Mouse (Mus musculus): ENCODE measurements around the gene Ssrp1. TPM values are rescaled to one million over a fixed set of nuclear protein-coding genes. Genes with fewer than 3 reads are reported as not detected.
A peak's percentile ranks its signal among the peaks of the same experiment; 100 is the strongest.

The Ssrp1 gene
- total and polyA plus RNA-seq, 2 experiments from 2014 or later: 144 to 155 TPM

DNA sequence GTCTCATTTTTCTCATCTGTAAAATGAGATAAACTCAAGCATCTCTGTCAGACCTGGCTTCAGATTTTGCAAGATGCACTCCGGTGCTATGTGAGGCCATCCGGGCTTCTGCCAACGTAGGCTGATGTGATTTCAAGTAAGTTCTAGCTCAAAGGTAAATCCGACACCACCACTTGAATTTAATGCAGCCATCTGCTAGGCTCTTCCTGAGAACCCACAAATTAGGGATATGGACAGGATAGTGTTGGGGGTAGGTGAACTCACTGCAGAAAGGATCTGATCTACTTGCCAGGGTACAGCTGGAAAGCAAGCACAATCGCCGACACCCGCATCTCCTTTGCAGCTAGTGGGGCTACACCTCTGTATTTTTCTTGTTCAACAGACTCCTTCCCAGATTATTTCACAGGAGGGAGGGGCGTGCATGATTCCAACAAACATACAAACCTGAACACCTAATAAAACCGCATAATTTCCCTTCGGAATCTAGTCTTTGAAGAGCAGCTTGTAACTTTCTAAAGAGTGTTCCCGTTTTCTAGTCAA lies 457 bp upstream of the Ssrp1 start:
- no peaks in the 10 kb centered on the region for H3K27me3 ChIP-seq (ENCODE audit: insufficient read depth, low read length)
- ATAC-seq (peak; percentile 28), DNase-seq (no peak)
- H3K4me1 ChIP-seq (ENCODE audit: insufficient read depth): peaks cover 16% of the 10 kb centered on the region
- H3K36me3 ChIP-seq (ENCODE audit: insufficient read depth): peaks cover 23% of the 10 kb centered on the region
- H3K27ac ChIP-seq (ENCODE audit: low read depth, low read length): peak overlapping the region; percentile 82; the same call in 1 of the 2 replicates
- H3K4me3 ChIP-seq (ENCODE audit: low read depth, low read length): peak overlapping the region; percentile 88
- TF ChIP-seq CTCF (IDR thresholded peaks at IDR 0.05; ENCODE audit: low read depth): no peak
- H3K9me3 ChIP-seq (ENCODE audit: low read length): no peaks in the 10 kb centered on the region
- 9% methylated on average over 11 of the region's 11 CpGs for WGBS
- H3K9ac ChIP-seq: peak overlapping the region; percentile 94
- peak overlapping the region; percentile 84 for H3K4me2 ChIP-seq (ENCODE audit: low read depth)

DNA sequence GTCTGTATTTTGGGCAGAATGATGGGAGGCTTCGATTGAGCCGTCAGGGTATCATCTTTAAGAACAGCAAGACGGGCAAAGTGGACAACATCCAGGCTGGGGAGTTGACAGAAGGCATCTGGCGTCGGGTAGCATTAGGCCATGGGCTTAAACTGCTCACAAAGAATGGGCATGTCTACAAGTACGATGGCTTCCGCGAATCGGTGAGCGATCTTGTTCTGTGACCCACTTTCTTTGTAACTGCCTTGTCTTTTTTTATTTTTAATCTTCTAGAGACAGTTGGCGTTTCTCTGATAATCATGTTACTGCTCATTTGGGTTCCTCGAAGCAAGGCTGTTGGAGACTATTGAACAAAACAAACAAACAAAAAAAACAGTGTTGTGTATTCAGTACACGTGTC lies 1.3 kb downstream of the Ssrp1 start:
- no peaks in the 10 kb centered on the region for H3K9me3 ChIP-seq (ENCODE audit: low read length)
- peaks cover 16% of the 10 kb centered on the region for H3K4me1 ChIP-seq (ENCODE audit: insufficient read depth)
- 71% methylated on average over 13 of the region's 13 CpGs for WGBS
- no peak for TF ChIP-seq CTCF (IDR thresholded peaks at IDR 0.05; ENCODE audit: low read depth)
- peak overlapping the region; percentile 84 for H3K4me2 ChIP-seq (ENCODE audit: low read depth)
- H3K36me3 ChIP-seq (ENCODE audit: insufficient read depth): peaks cover 41% of the 10 kb centered on the region
- peak overlapping the region; percentile 88 for H3K4me3 ChIP-seq (ENCODE audit: low read depth, low read length)
- H3K27ac ChIP-seq (ENCODE audit: low read depth, low read length): no peak overlapping the region
- H3K27me3 ChIP-seq (ENCODE audit: insufficient read depth, low read length): no peaks in the 10 kb centered on the region
- H3K9ac ChIP-seq: peak overlapping the region; percentile 94; the same call in 1 of the 2 replicates
- DNase-seq: no peak
- ATAC-seq: no peak

DNA sequence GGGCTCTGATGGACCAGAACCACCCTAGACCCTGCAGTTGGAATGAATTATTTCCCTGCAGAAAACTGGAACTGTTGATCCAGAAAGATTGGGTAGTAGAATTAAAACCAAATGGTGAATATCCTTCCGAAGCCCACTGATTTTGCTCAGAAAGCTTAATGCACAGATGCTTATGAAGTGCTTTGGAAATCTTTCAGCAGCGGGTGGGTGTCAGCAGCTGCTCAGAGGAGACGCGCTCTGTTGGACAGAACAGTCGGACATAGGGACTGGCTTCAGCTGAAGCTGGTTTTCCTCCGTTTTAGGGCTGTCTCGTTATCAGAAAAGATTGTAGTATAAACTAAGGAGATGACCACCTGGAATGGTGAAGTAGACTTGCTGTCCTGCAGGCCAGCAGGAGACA lies 6.6 kb downstream of the Ssrp1 start:
- no peak overlapping the region for H3K27ac ChIP-seq (ENCODE audit: low read depth, low read length)
- no peak for TF ChIP-seq CTCF (IDR thresholded peaks at IDR 0.05; ENCODE audit: low read depth)
- peaks cover 76% of the 10 kb centered on the region for H3K36me3 ChIP-seq (ENCODE audit: insufficient read depth)
- no peaks in the 10 kb centered on the region for H3K9me3 ChIP-seq (ENCODE audit: low read length)
- no peak overlapping the region for H3K9ac ChIP-seq
- DNase-seq (no peak), ATAC-seq (no peak)
- WGBS: 93% methylated on average over 7 of the region's 7 CpGs
- no peak overlapping the region for H3K4me2 ChIP-seq (ENCODE audit: low read depth)
- H3K27me3 ChIP-seq (ENCODE audit: insufficient read depth, low read length): no peaks in the 10 kb centered on the region
- H3K4me3 ChIP-seq (ENCODE audit: low read depth, low read length): no peak overlapping the region
- H3K4me1 ChIP-seq (ENCODE audit: insufficient read depth): peaks cover 7% of the 10 kb centered on the region; the same call in 1 of the 2 replicates

DNA sequence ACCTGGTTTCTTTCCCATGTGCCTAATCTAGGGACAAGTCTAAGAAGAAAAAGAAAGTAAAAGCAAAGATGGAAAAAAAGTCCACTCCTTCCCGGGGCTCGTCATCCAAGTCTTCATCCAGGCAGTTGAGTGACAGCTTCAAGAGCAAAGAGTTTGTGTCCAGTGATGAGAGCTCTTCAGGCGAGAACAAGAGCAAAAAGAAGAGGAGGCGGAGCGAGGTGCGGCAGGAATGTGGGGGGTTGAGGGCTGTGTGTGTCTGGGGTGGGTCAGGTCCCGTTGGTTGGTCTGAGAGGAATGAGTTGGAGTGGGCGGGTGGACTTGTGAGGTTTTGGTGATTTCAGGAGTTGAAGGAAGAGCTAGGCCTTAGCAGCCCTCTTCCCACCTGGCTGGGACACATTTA lies 9.2 kb downstream of the Ssrp1 start:
- no peaks in the 10 kb centered on the region for H3K27me3 ChIP-seq (ENCODE audit: insufficient read depth, low read length)
- H3K4me1 ChIP-seq (ENCODE audit: insufficient read depth): peaks cover 30% of the 10 kb centered on the region
- H3K36me3 ChIP-seq (ENCODE audit: insufficient read depth): peaks cover 56% of the 10 kb centered on the region
- ATAC-seq (no peak), DNase-seq (no peak)
- no peaks in the 10 kb centered on the region for H3K9me3 ChIP-seq (ENCODE audit: low read length)
- 79% methylated on average over 8 of the region's 8 CpGs for whole genome bisulfite sequencing
- no peak overlapping the region for H3K4me2 ChIP-seq (ENCODE audit: low read depth)
- no peak overlapping the region for H3K27ac ChIP-seq (ENCODE audit: low read depth, low read length)
- TF ChIP-seq CTCF (IDR thresholded peaks at IDR 0.05; ENCODE audit: low read depth): no peak
- no peak overlapping the region for H3K4me3 ChIP-seq (ENCODE audit: low read depth, low read length)
- no peak overlapping the region for H3K9ac ChIP-seq

DNA sequence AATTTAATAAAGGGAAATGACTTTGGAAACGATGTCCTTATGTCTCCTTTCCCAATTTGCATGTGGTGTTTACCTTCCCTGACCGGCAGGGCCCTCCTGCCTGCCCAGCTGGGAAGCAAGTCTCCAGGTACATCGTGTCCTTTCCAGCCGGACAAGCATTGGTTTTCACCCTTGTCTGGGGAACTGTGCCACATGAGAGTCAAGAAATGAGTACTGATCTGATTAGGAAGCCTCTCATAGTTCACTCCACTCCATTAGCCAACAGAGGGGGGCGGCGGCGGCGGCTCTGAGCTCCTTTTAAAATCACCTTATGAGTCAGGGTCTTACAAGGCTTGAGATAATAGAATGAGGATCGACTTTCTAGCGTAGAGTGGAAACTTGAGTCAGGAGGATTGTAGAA lies 10.0 kb downstream of the Ssrp1 start:
- Histone ChIP-seq H3K36me3 (ENCODE audit: insufficient read depth) (peaks cover 51% of the 10 kb centered on the region), H3K4me1 (ENCODE audit: insufficient read depth) (peaks cover 30% of the 10 kb centered on the region)

DNA sequence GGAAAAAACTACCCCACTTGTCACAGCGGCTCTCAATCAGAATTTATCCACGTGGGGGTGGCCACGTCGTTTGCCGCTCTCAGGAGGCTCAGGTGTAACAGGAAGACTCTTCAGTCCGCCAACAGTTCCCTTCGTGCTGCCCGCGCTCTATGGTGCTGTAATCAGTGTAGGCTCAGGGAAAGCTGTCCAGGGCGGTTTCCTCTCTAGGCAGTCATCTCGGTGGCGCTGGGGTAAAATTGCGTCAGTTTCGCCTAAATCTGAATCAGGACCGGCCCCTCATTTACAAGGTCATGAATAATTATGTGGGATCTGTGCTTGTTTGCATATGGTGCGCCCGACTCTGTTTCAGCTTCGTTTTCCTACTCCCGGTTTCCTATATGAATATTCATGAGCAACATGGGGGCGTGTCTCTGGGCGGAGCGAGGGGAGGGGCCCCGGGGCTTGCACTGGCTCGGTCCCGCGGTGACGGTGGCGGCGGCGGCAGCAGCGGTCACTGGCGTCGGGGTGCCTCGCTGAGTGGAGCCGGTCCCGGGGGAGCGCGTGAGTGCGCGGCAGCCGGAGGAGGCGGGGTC lies 10.6 kb downstream of the Ssrp1 start, which contains the start of gene Tnks1bp1:
Gene Tnks1bp1, plus strand, starts transcription at position 427 of the 572 bp plus-strand sequence.
- Histone ChIP-seq H3K4me1 (ENCODE audit: insufficient read depth) (peaks cover 30% of the 10 kb centered on the region), H3K4me2 (ENCODE audit: low read depth) (peak within 1 kb of the TSS; percentile 54), H3K4me3 (ENCODE audit: low read depth, low read length) (peak within 1 kb of the TSS; percentile 68), H3K9ac (peak within 1 kb of the TSS; percentile 76), H3K27me3 (ENCODE audit: insufficient read depth, low read length) (no peaks in the 10 kb centered on the region), H3K27ac (ENCODE audit: low read depth, low read length) (peak within 1 kb of the TSS; percentile 89), H3K36me3 (ENCODE audit: insufficient read depth) (peaks cover 51% of the 10 kb centered on the region), H3K9me3 (ENCODE audit: low read length) (no peaks in the 10 kb centered on the region)
- 3% methylated on average over 42 of the region's 42 CpGs for WGBS
- no peak for TF ChIP-seq CTCF (IDR thresholded peaks at IDR 0.05; ENCODE audit: low read depth)
- peak; percentile 93 for DNase-seq
- ATAC-seq: peak; percentile 89

More for the DNA sequence above, 10.0 kb downstream of the Ssrp1 start:
- Histone ChIP-seq H3K9ac (peak overlapping the region; percentile 76; the same call in 1 of the 2 replicates), H3K9me3 (ENCODE audit: low read length) (no peaks in the 10 kb centered on the region), H3K27ac (ENCODE audit: low read depth, low read length) (peak overlapping the region; percentile 89; the same call in 1 of the 2 replicates), H3K4me2 (ENCODE audit: low read depth) (peak overlapping the region; percentile 54), H3K4me3 (ENCODE audit: low read depth, low read length) (peak overlapping the region; percentile 68), H3K27me3 (ENCODE audit: insufficient read depth, low read length) (no peaks in the 10 kb centered on the region)
- DNase-seq: no peak
- ATAC-seq: no peak
- no peak for TF ChIP-seq CTCF (IDR thresholded peaks at IDR 0.05; ENCODE audit: low read depth)
- 46% methylated on average over 10 of the region's 10 CpGs for WGBS

DNA sequence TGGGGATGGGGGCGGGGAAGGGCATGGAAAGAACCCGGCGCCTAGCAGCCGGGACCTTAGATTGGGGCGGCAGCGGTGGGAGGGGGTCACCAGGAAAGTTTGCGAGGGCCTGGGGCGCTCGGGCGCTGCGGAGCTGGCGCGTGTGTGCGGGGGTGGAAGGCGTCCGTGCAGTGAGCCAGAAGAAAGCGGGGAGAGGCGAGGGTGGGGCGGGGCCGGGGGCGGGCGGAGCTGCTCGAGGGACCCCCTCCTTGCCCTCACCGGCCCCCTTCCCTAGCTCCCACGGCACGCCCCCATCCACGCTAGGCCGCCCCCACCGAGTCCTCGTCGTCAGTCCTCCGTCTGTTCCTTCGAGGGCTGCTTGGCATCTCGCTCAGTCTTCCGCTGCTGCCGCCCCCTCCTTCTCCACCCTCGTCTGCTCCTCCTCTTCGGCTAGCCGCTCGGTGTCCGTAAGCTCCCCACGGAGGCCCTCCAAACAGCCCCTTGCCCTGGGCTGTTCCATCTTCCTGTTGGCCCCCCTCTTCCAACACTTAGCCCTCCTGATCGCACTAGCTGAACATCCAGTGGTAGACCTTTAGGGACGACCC lies 11.2 kb downstream of the Ssrp1 start:
- peak overlapping the region; percentile 68 for H3K4me3 ChIP-seq (ENCODE audit: low read depth, low read length)
- peak overlapping the region; percentile 76 for H3K9ac ChIP-seq
- no peaks in the 10 kb centered on the region for H3K9me3 ChIP-seq (ENCODE audit: low read length)
- peaks cover 50% of the 10 kb centered on the region for H3K36me3 ChIP-seq (ENCODE audit: insufficient read depth)
- 5% methylated on average over 34 of the region's 44 CpGs for WGBS
- peaks cover 30% of the 10 kb centered on the region for H3K4me1 ChIP-seq (ENCODE audit: insufficient read depth)
- peak; percentile 78 for DNase-seq
- ATAC-seq: peak; percentile 71
- no peak for TF ChIP-seq CTCF (IDR thresholded peaks at IDR 0.05; ENCODE audit: low read depth)
- H3K4me2 ChIP-seq (ENCODE audit: low read depth): peak overlapping the region; percentile 54
- no peaks in the 10 kb centered on the region for H3K27me3 ChIP-seq (ENCODE audit: insufficient read depth, low read length)
- peak overlapping the region; percentile 89 for H3K27ac ChIP-seq (ENCODE audit: low read depth, low read length)
